In genomic region chr19:21037448-21038077, GRCm38 (mm10) we compare ENCODE assay signal across 8 mouse cellular contexts.
DNase-seq lines count a peak whose midpoint lies in the region; ATAC-seq lines count a peak whose summit lies in the region.

No protein-coding gene starts in this region.

- ATAC-seq in inflammation-experienced regulatory T-cells, adult 6 months: peak; percentile 50
- ATAC-seq in lung, embryonic 16.5 days (ENCODE audit: low read depth): peak; percentile 41; the same call in 1 of the 2 replicates

- H3K9ac ChIP-seq in lung, embryonic 16.5 days (ENCODE audit: low read length): no peak overlapping the region

- H3K9me3 ChIP-seq in embryonic facial prominence, embryonic 10.5 days: no peaks in the 10 kb centered on the region
- H3K9me3 ChIP-seq in lung, embryonic 16.5 days (ENCODE audit: control insufficient read depth, low read length): no peaks in the 10 kb centered on the region

- WGBS in embryonic facial prominence, embryonic 10.5 days: 52% methylated on average over 10 of the region's 10 CpGs
- 31% methylated on average over 10 of the region's 10 CpGs for WGBS in lung, embryonic 16.5 days

- DNase-seq in ovary, postnatal 14 days (ENCODE audit: low spot score): peak; percentile 51
- DNase-seq in ovary, adult 18-20 months (ENCODE audit: low spot score): no peak
- DNase-seq in R1 (ENCODE audit: low read depth, low spot score): peak; percentile 62
- DNase-seq in embryonic facial prominence, embryonic 10.5 days (ENCODE audit: low spot score): peak; percentile 52
- DNase-seq in retina, embryonic 14.5 days (ENCODE audit: low spot score): peak; percentile 82
- DNase-seq in ovary, postnatal 10 days (ENCODE audit: low spot score): no peak

- H3K4me1 ChIP-seq in embryonic facial prominence, embryonic 10.5 days: peaks cover 14% of the 10 kb centered on the region
- 0 out of 2 replicates have a peak, but pooled peaks cover 2% of the 10 kb centered on the region for H3K4me1 ChIP-seq in lung, embryonic 16.5 days (replicated peaks; ENCODE audit: control insufficient read depth, insufficient read depth, low read length)

- no peak overlapping the region for H3K27ac ChIP-seq in embryonic facial prominence, embryonic 10.5 days (replicated peaks)
- no peak overlapping the region for H3K27ac ChIP-seq in lung, embryonic 16.5 days (ENCODE audit: low read length)

- H3K4me2 ChIP-seq in lung, embryonic 16.5 days (ENCODE audit: low read depth, low read length): no peak overlapping the region

- no peak overlapping the region for H3K4me3 ChIP-seq in embryonic facial prominence, embryonic 10.5 days
- no peak overlapping the region for H3K4me3 ChIP-seq in lung, embryonic 16.5 days (ENCODE audit: low read length)

- no peaks in the 10 kb centered on the region for H3K36me3 ChIP-seq in embryonic facial prominence, embryonic 10.5 days (replicated peaks)
- no peaks in the 10 kb centered on the region for H3K36me3 ChIP-seq in lung, embryonic 16.5 days (ENCODE audit: control insufficient read depth, insufficient read depth, low read length)

- no peaks in the 10 kb centered on the region for H3K27me3 ChIP-seq in embryonic facial prominence, embryonic 10.5 days (replicated peaks; ENCODE audit: low read depth, poor library complexity, severe bottlenecking)
- H3K27me3 ChIP-seq in lung, embryonic 16.5 days (ENCODE audit: control insufficient read depth, insufficient read depth, low read depth, low read length): no peaks in the 10 kb centered on the region

Comparison
In these comparisons a context has a peak if more than half of its experiments do, and no peak if none do; other contexts are left out.
1. DNase-seq: peak in ovary, postnatal 14 days (single experiment), R1 (single experiment), embryonic facial prominence, embryonic 10.5 days (single experiment) and retina, embryonic 14.5 days (single experiment); none in ovary, adult 18-20 months (single experiment) and ovary, postnatal 10 days (single experiment).